Mouse (Mus musculus) midbrain, embryonic 11.5 days (tissue): ENCODE measurements around the gene Tigd3. TPM values are rescaled to one million over a fixed set of nuclear protein-coding genes. Genes with fewer than 3 reads are reported as not detected.

Source experiments
- ATAC-seq: fragments of 200-750 bp; cut with Nextera tagmentation; 2 replicates; pipeline ENCODE4 v1.8.0; 2017; ENCODE audit warnings: moderate TSS enrichment, moderate library complexity; ENCODE audit not compliant: low FRiP score
- DNase-seq: peaks from one replicate; pipeline ENCODE4 v3.0.0; 2015; ENCODE audit warnings: low spot score; ENCODE audit errors: missing footprints
- H3K27ac ChIP-seq: fragments of 300-500 bp; sonication (generic); 2 replicates; pipeline ENCODE4 v1.5.1; 2014; ENCODE audit warnings: low read depth, low read length
- H3K27me3 ChIP-seq: fragments of 300-500 bp; sonication (generic); 2 replicates; pipeline ENCODE4 v1.6.1; 2014; ENCODE audit warnings: mild to moderate bottlenecking, low read length, moderate library complexity, mixed read lengths; ENCODE audit not compliant: control insufficient read depth, insufficient read depth
- H3K36me3 ChIP-seq: fragments of 300-500 bp; sonication (generic); 2 replicates; pipeline ENCODE4 v1.6.1; 2014; ENCODE audit warnings: mild to moderate bottlenecking, low read length, moderate library complexity, mixed read lengths; ENCODE audit not compliant: control insufficient read depth, insufficient read depth
- H3K4me1 ChIP-seq: fragments of 300-500 bp; sonication (generic); 2 replicates; pipeline ENCODE4 v1.6.1; 2014; ENCODE audit warnings: low read length; ENCODE audit not compliant: control insufficient read depth, insufficient read depth
- H3K4me2 ChIP-seq: fragments of 300-500 bp; sonication (generic); 2 replicates; pipeline ENCODE4 v1.6.1; 2014; ENCODE audit warnings: mild to moderate bottlenecking, moderate library complexity
- H3K4me3 ChIP-seq: fragments of 300-500 bp; sonication (generic); 2 replicates; pipeline ENCODE4 v1.5.1; 2014; ENCODE audit warnings: low read depth, low read length
- H3K9ac ChIP-seq: fragments of 300-500 bp; sonication (generic); 2 replicates; pipeline ENCODE4 v1.6.1; 2014; ENCODE audit warnings: low read length
- H3K9me3 ChIP-seq: fragments of 300-500 bp; sonication (generic); 2 replicates; pipeline ENCODE4 v1.6.1; 2016; ENCODE audit warnings: low read length; ENCODE audit not compliant: control insufficient read depth
- WGBS: fragments of 180-500 bp; shearing (Covaris S2); extraction: QIAGEN DNeasy Blood & Tissue Kit; methylation state at CpG from one replicate; pipeline ENCODE4 v1.1.7; 2014; 5-methylcytosine and 5-hydroxymethylcytosine counted together
- polyA plus RNA-seq: library from polyadenylated mRNA; unstranded; fragments of >200 nt; fragmentation: Nextera tagmentation; extraction: Ambion mirVana; gene quantifications from 2 replicates; pipeline ENCODE4 v1.2.1, GENCODE M21; 2014

The Tigd3 gene
- polyA plus RNA-seq: 7.3 and 8.3 TPM in 2 replicates

- ATAC-seq (peak; percentile 96), DNase-seq (peak; percentile 99)
- WGBS: 6% methylated on average over 36 of the region's 36 CpGs
- no peaks in the 10 kb centered on the region for H3K27me3 ChIP-seq
- H3K4me3 ChIP-seq: peak within 1 kb of the TSS; percentile 68
- peaks cover 15% of the 10 kb centered on the region for H3K4me1 ChIP-seq
- H3K9me3 ChIP-seq: no peaks in the 10 kb centered on the region
- H3K36me3 ChIP-seq: peaks cover 14% of the 10 kb centered on the region
- H3K9ac ChIP-seq: peak within 1 kb of the TSS; percentile 87
- peak within 1 kb of the TSS; percentile 51; the same call in 1 of the 2 replicates for H3K27ac ChIP-seq
- peak within 1 kb of the TSS; percentile 81 for H3K4me2 ChIP-seq
These were observed at the start of gene Tigd3 for GRCm38 (mm10) chr19:5894002-5894678. TSS of gene Tigd3 (minus strand) at chr19:5894149.

GRCm38 (mm10) chr19:5943404-5943803 is 49.5 kb upstream of the Tigd3 start:
- H3K4me1 ChIP-seq: no peaks in the 10 kb centered on the region; the same call in 1 of the 2 replicates
- no peak overlapping the region for H3K27ac ChIP-seq
- H3K4me2 ChIP-seq: no peak overlapping the region
- H3K27me3 ChIP-seq: no peaks in the 10 kb centered on the region
- H3K36me3 ChIP-seq: peaks cover 4% of the 10 kb centered on the region; the same call in 1 of the 2 replicates
- no peak for DNase-seq
- no peaks in the 10 kb centered on the region for H3K9me3 ChIP-seq
- H3K9ac ChIP-seq: no peak overlapping the region
- no peak for ATAC-seq
- H3K4me3 ChIP-seq: no peak overlapping the region
- 94% methylated on average over 15 of the region's 15 CpGs for WGBS

DNA sequence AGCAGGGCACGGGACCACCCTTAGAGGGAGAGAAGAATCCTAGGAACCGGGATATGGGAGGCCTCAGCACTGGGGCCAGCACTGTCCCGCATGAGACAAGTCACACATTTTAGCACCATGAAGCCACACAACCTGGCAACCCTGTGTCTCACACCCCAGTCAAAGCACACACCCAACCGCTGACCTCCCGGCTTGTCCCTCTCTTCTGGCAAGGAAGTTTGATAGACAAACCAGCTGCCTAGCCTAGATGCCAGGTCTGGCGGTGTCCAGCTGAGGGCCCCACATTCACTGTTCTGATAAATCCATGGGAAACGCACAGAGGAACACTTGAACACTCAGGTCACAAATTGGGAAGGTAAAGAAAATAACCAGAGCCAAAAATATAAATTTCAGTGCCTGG is 48.6 kb upstream of the Tigd3 start:
- 96% methylated on average over 7 of the region's 7 CpGs for WGBS
- Histone ChIP-seq H3K9ac (no peak overlapping the region), H3K4me2 (no peak overlapping the region), H3K36me3 (peaks cover 4% of the 10 kb centered on the region; the same call in 1 of the 2 replicates), H3K27ac (no peak overlapping the region), H3K9me3 (no peaks in the 10 kb centered on the region), H3K4me1 (peaks cover 8% of the 10 kb centered on the region), H3K4me3 (no peak overlapping the region), H3K27me3 (no peaks in the 10 kb centered on the region)
- no peak for ATAC-seq
- DNase-seq: no peak

- peaks cover 14% of the 10 kb centered on the region for H3K4me1 ChIP-seq
- H3K9ac ChIP-seq: no peak overlapping the region
- 94% methylated on average over 10 of the region's 10 CpGs for WGBS
- no peak for DNase-seq
- no peak overlapping the region for H3K4me3 ChIP-seq
- ATAC-seq: no peak
- no peak overlapping the region for H3K4me2 ChIP-seq
- H3K36me3 ChIP-seq: peaks cover 4% of the 10 kb centered on the region; the same call in 1 of the 2 replicates
- H3K27ac ChIP-seq: no peak overlapping the region
- no peaks in the 10 kb centered on the region for H3K27me3 ChIP-seq
- H3K9me3 ChIP-seq: no peaks in the 10 kb centered on the region
These were observed 46.7 kb upstream of the Tigd3 start for GRCm38 (mm10) chr19:5940656-5941055.

GRCm38 (mm10) chr19:5940173-5940572 is 46.2 kb upstream of the Tigd3 start:
- WGBS: 89% methylated on average over 4 of the region's 4 CpGs
- peaks cover 14% of the 10 kb centered on the region for H3K4me1 ChIP-seq
- DNase-seq (no peak), ATAC-seq (no peak)
- H3K9me3 ChIP-seq: no peaks in the 10 kb centered on the region
- H3K4me3 ChIP-seq: no peak overlapping the region
- no peak overlapping the region for H3K4me2 ChIP-seq
- H3K27me3 ChIP-seq: no peaks in the 10 kb centered on the region
- H3K36me3 ChIP-seq: peaks cover 4% of the 10 kb centered on the region; the same call in 1 of the 2 replicates
- H3K27ac ChIP-seq: no peak overlapping the region
- H3K9ac ChIP-seq: no peak overlapping the region

- Histone ChIP-seq H3K36me3 (peaks cover 4% of the 10 kb centered on the region; the same call in 1 of the 2 replicates), H3K9me3 (no peaks in the 10 kb centered on the region), H3K4me3 (no peak overlapping the region), H3K4me1 (peaks cover 14% of the 10 kb centered on the region), H3K4me2 (no peak overlapping the region), H3K27me3 (no peaks in the 10 kb centered on the region), H3K9ac (no peak overlapping the region), H3K27ac (no peak overlapping the region)
- 87% methylated on average over 5 of the region's 5 CpGs for WGBS
- no peak for DNase-seq
- no peak for ATAC-seq
These were observed 45.8 kb upstream of the Tigd3 start for GRCm38 (mm10) chr19:5939715-5940114.

DNA sequence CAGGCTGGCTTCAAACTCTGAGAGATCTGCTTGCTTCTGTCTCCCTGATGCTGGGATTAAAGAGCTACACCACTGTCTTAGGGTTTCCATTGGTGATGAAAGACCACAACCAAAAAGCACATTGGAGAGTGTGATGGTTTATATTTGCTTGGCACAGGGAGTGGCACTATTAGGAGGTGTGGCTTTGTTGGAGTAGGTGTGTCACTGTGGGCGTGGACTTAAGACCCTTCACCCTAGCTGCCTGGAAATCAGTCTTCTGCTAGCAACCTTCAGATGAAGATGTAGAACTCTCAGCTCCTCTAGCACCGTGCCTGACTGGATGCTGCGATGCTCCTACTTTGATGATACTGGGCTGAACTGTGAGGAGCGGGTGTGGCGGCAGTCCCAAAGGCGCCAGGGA is 44.6 kb upstream of the Tigd3 start:
- Histone ChIP-seq H3K27ac (no peak overlapping the region), H3K4me3 (no peak overlapping the region), H3K4me2 (no peak overlapping the region; the same call in 1 of the 2 replicates), H3K36me3 (peaks cover 4% of the 10 kb centered on the region; the same call in 1 of the 2 replicates), H3K27me3 (no peaks in the 10 kb centered on the region), H3K4me1 (peaks cover 14% of the 10 kb centered on the region), H3K9ac (no peak overlapping the region), H3K9me3 (no peaks in the 10 kb centered on the region)
- no peak for DNase-seq
- no peak for ATAC-seq
- WGBS: 83% methylated on average over 6 of the region's 6 CpGs

DNA sequence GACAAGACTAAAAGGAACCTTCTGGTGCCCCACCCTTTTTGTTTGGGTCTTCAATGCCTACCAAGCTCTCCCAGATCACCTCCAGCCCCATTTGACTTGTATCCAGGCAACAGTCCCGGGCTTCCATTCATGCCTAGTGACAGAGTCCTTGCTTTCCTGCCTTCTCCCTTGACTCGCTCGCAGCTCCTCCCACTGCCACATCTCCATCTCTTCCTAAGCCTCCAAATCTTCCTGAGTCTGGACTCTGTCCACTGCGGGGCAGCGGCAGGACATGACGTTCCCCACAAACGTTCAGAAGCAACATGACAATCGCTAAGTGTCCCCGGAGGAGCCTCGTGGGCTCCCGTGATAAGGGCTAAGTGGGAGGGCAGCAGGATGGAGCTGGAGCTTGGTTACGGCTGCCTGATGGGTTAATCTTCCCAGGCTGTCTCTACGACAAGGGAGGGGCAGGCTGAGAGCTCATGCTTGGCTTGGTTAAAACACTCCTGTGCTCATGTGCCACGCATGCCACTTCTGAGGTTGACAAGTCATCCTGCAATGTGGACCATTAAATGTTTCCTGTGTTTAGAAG is 44.0 kb upstream of the Tigd3 start:
- H3K36me3 ChIP-seq: peaks cover 4% of the 10 kb centered on the region; the same call in 1 of the 2 replicates
- no peaks in the 10 kb centered on the region for H3K27me3 ChIP-seq
- ATAC-seq (0 out of 2 replicates have a peak, but pooled peaks have one; percentile 27), DNase-seq (peak; percentile 87)
- H3K4me2 ChIP-seq: peak overlapping the region; percentile 25
- WGBS: 21% methylated on average over 14 of the region's 14 CpGs
- no peaks in the 10 kb centered on the region for H3K9me3 ChIP-seq
- peaks cover 14% of the 10 kb centered on the region for H3K4me1 ChIP-seq
- no peak overlapping the region for H3K27ac ChIP-seq
- no peak overlapping the region for H3K4me3 ChIP-seq
- no peak overlapping the region for H3K9ac ChIP-seq
